Mouse (Mus musculus) embryonic facial prominence, embryonic 15.5 days (tissue): ENCODE data around the gene Fbxo5. TPM values are rescaled to one million over a fixed set of nuclear protein-coding genes. Genes with fewer than 3 reads are reported as not detected.

Source experiments
- ATAC-seq: fragments of 200-750 bp; cut with Nextera tagmentation; 2 replicates; pipeline ENCODE4 v1.8.0; 2017; ENCODE audit warnings: low read depth, moderate TSS enrichment; ENCODE audit not compliant: insufficient number of reproducible peaks, low FRiP score, low TSS enrichment
- H3K27ac ChIP-seq: fragments of 300-500 bp; sonication (generic); replicated peaks from 2 replicates; pipeline ENCODE4 v1.5.1; 2015; ENCODE audit warnings: mild to moderate bottlenecking, inconsistent platforms
- H3K27me3 ChIP-seq: fragments of 300-500 bp; sonication (generic); 2 replicates; pipeline ENCODE4 v1.6.1; 2015; ENCODE audit warnings: inconsistent platforms
- H3K36me3 ChIP-seq: fragments of 300-500 bp; sonication (generic); 2 replicates; pipeline ENCODE4 v1.6.1; 2015; ENCODE audit warnings: mild to moderate bottlenecking, inconsistent platforms
- H3K4me1 ChIP-seq: fragments of 300-500 bp; sonication (generic); 2 replicates; pipeline ENCODE4 v1.6.1; 2015; ENCODE audit warnings: inconsistent platforms
- H3K4me2 ChIP-seq: fragments of 300-500 bp; sonication (generic); replicated peaks from 2 replicates; pipeline ENCODE4 v1.6.1; 2015; ENCODE audit warnings: mild to moderate bottlenecking, inconsistent platforms
- H3K4me3 ChIP-seq: fragments of 300-500 bp; sonication (generic); replicated peaks from 2 replicates; pipeline ENCODE4 v1.5.1; 2015; ENCODE audit warnings: mild to moderate bottlenecking, inconsistent platforms
- H3K9ac ChIP-seq: fragments of 300-500 bp; sonication (generic); 2 replicates; pipeline ENCODE4 v1.6.1; 2015; ENCODE audit warnings: inconsistent platforms
- H3K9me3 ChIP-seq: fragments of 300-500 bp; sonication (generic); replicated peaks from 2 replicates; pipeline ENCODE4 v1.6.1; 2016; ENCODE audit warnings: inconsistent platforms
- WGBS: fragments of 180-500 bp; shearing (Covaris S2); methylation state at CpG from one replicate; pipeline ENCODE4 v1.1.7; 2015; 5-methylcytosine and 5-hydroxymethylcytosine counted together
- polyA plus RNA-seq: library from polyadenylated mRNA; unstranded; fragments of >200 nt; fragmentation: Nextera tagmentation; extraction: Ambion mirVana; gene quantifications from 2 replicates; pipeline ENCODE4 v1.2.1, GENCODE M21; 2015

Fbxo5 gene
- polyA plus RNA-seq, 1 experiment from 2014 or later = 51.4 TPM

- Histone ChIP-seq H3K36me3 (peaks cover 13% of the 10 kb centered on the region), H3K4me1 (peaks cover 19% of the 10 kb centered on the region), H3K9ac (no peak overlapping the region), H3K4me3 (no peak overlapping the region), H3K4me2 (no peak overlapping the region), H3K27me3 (no peaks in the 10 kb centered on the region), H3K27ac (no peak overlapping the region), H3K9me3 (no peaks in the 10 kb centered on the region)
- WGBS = 73% methylated on average over 2 of the region's 2 CpGs
- no peak for ATAC-seq
Measured at GRCm38 (mm10) chr10:5807683-5808082, 2.3 kb upstream of the Fbxo5 start.

DNA sequence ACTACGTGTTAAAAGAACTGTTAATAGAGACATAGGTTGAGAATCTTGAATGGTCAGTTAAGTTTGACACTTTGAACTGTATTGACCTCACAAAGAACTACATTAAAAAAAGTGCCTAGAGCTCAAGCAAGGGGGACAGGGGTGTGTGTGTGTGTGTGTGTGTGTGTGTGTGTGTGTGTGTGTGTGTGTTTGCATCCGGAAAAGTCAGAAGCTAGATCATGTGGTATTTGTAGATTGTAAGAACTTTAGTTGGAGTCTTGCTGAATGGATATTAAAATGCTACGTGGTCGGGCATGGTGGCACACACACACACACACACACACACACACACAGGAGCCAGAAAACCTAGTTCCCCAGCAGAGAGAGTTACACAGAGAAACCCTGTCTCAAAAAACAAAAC lies 1.6 kb upstream of the Fbxo5 start:
- Histone ChIP-seq H3K27ac (no peak overlapping the region), H3K9me3 (no peaks in the 10 kb centered on the region), H3K4me1 (peaks cover 22% of the 10 kb centered on the region), H3K4me3 (no peak overlapping the region), H3K27me3 (no peaks in the 10 kb centered on the region), H3K9ac (no peak overlapping the region), H3K36me3 (peaks cover 8% of the 10 kb centered on the region), H3K4me2 (no peak overlapping the region)
- WGBS = 60% methylated on average over 4 of the region's 4 CpGs
- no peak for ATAC-seq

GRCm38 (mm10) chr10:5806416-5806815 lies 1.0 kb upstream of the Fbxo5 start:
- ATAC-seq = no peak
- Histone ChIP-seq H3K4me3 (peak overlapping the region; percentile 80), H3K4me2 (peak overlapping the region; percentile 55), H3K27me3 (no peaks in the 10 kb centered on the region), H3K9ac (peak overlapping the region; percentile 44), H3K36me3 (peaks cover 8% of the 10 kb centered on the region; the same call in 1 of the 2 replicates), H3K4me1 (peaks cover 26% of the 10 kb centered on the region), H3K9me3 (no peaks in the 10 kb centered on the region), H3K27ac (peak overlapping the region; percentile 93)
- 10% methylated on average over 8 of the region's 8 CpGs for WGBS

- peaks cover 26% of the 10 kb centered on the region for H3K4me1 ChIP-seq
- no peaks in the 10 kb centered on the region for H3K27me3 ChIP-seq
- peak overlapping the region; percentile 55 for H3K4me2 ChIP-seq
- peaks cover 14% of the 10 kb centered on the region for H3K36me3 ChIP-seq
- WGBS = 0% methylated on average over 43 of the region's 43 CpGs
- H3K27ac ChIP-seq = peak overlapping the region; percentile 93
- H3K9ac ChIP-seq = peak overlapping the region; percentile 45
- no peaks in the 10 kb centered on the region for H3K9me3 ChIP-seq
- ATAC-seq = peak; percentile 95
- H3K4me3 ChIP-seq = peak overlapping the region; percentile 80
Measured at GRCm38 (mm10) chr10:5805731-5806307, 419 bp upstream of the Fbxo5 start.

- peaks cover 26% of the 10 kb centered on the region for H3K4me1 ChIP-seq
- 0% methylated on average over 24 of the region's 24 CpGs for WGBS
- peaks cover 25% of the 10 kb centered on the region for H3K36me3 ChIP-seq
- no peaks in the 10 kb centered on the region for H3K27me3 ChIP-seq
- H3K9ac ChIP-seq = peak overlapping the region; percentile 50
- H3K4me2 ChIP-seq = peak overlapping the region; percentile 94
- peak overlapping the region; percentile 80 for H3K4me3 ChIP-seq
- peak overlapping the region; percentile 75; the same call in 1 of the 2 replicates for H3K27ac ChIP-seq
- no peaks in the 10 kb centered on the region for H3K9me3 ChIP-seq
- ATAC-seq = no peak
Measured at GRCm38 (mm10) chr10:5804691-5805156, 676 bp downstream of the Fbxo5 start.

- Histone ChIP-seq H3K4me2 (peak overlapping the region; percentile 45), H3K4me1 (peaks cover 26% of the 10 kb centered on the region), H3K9me3 (no peaks in the 10 kb centered on the region), H3K4me3 (peak overlapping the region; percentile 80), H3K27me3 (no peaks in the 10 kb centered on the region), H3K36me3 (peaks cover 27% of the 10 kb centered on the region), H3K9ac (0 out of 2 replicates have a peak overlapping the region, but pooled peaks have one; percentile 15), H3K27ac (no peak overlapping the region)
- ATAC-seq = no peak
- WGBS = 2% methylated on average over 1 of the region's 1 CpGs
Measured at GRCm38 (mm10) chr10:5803739-5804138, 1.7 kb downstream of the Fbxo5 start.

- H3K9me3 ChIP-seq = no peaks in the 10 kb centered on the region
- H3K27me3 ChIP-seq = no peaks in the 10 kb centered on the region
- peaks cover 35% of the 10 kb centered on the region for H3K36me3 ChIP-seq
- 18% methylated on average over 6 of the region's 6 CpGs for WGBS
- H3K4me1 ChIP-seq = peaks cover 26% of the 10 kb centered on the region
- ATAC-seq = no peak
- peak overlapping the region; percentile 80 for H3K4me3 ChIP-seq
- H3K4me2 ChIP-seq = peak overlapping the region; percentile 45
- H3K9ac ChIP-seq = peak overlapping the region; percentile 31; the same call in 1 of the 2 replicates
- H3K27ac ChIP-seq = no peak overlapping the region
Measured at GRCm38 (mm10) chr10:5802866-5803265, 2.5 kb downstream of the Fbxo5 start.

DNA sequence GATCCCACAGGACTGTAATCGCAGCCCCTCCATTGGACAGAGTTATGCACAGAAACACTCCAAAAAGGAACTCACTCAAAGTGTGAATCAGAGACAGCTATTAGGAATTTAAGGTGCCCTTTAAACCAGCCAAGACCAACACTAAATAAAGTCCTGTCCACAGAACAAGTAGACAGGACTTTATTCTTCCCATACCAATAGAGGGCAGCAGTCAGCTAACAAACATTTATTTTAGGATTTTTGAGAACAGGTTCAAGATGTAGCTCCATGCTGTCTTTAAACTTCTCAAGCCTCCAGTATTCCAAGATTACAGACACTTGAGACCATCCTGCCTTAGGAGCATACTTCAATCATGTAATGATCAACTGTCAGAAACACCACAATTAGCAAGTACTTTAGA lies 4.9 kb downstream of the Fbxo5 start:
- Histone ChIP-seq H3K9ac (no peak overlapping the region), H3K27me3 (no peaks in the 10 kb centered on the region), H3K4me3 (no peak overlapping the region), H3K4me1 (peaks cover 26% of the 10 kb centered on the region), H3K4me2 (no peak overlapping the region), H3K27ac (no peak overlapping the region), H3K36me3 (peaks cover 36% of the 10 kb centered on the region), H3K9me3 (no peaks in the 10 kb centered on the region)
- no peak for ATAC-seq
- 97% methylated on average over 1 of the region's 1 CpGs for WGBS

DNA sequence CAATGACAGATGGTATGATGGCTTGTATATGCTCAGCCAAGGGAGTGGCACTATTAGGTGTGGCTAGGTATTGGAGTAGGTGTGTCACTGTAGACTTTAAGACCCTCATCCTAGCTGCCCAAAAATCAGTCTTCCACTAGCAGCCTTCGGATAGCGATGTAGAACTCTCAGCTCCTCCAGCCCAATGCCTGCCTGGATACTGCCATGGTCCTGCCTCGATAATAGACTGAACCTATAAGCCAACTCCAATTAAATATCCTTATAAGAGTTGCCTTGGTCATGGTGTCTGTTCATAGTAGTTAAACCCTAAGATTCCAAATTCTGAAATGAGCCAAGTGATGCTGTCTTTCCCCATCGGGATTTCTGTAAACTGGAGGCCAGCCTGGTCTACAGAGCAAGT lies 7.3 kb downstream of the Fbxo5 start:
- Histone ChIP-seq H3K4me1 (peaks cover 11% of the 10 kb centered on the region), H3K4me3 (no peak overlapping the region), H3K27me3 (no peaks in the 10 kb centered on the region), H3K9ac (no peak overlapping the region), H3K4me2 (no peak overlapping the region), H3K36me3 (peaks cover 36% of the 10 kb centered on the region), H3K9me3 (no peaks in the 10 kb centered on the region), H3K27ac (no peak overlapping the region)
- no peak for ATAC-seq
- 89% methylated on average over 4 of the region's 4 CpGs for WGBS

- Histone ChIP-seq H3K27me3 (no peaks in the 10 kb centered on the region), H3K9ac (no peak overlapping the region), H3K4me2 (no peak overlapping the region), H3K9me3 (no peaks in the 10 kb centered on the region), H3K4me3 (no peak overlapping the region), H3K36me3 (no peaks in the 10 kb centered on the region), H3K4me1 (no peaks in the 10 kb centered on the region), H3K27ac (no peak overlapping the region)
- WGBS = 15% methylated on average over 12 of the region's 12 CpGs
- ATAC-seq = no peak
Measured at GRCm38 (mm10) chr10:5790657-5791056, 14.7 kb downstream of the Fbxo5 start.

DNA sequence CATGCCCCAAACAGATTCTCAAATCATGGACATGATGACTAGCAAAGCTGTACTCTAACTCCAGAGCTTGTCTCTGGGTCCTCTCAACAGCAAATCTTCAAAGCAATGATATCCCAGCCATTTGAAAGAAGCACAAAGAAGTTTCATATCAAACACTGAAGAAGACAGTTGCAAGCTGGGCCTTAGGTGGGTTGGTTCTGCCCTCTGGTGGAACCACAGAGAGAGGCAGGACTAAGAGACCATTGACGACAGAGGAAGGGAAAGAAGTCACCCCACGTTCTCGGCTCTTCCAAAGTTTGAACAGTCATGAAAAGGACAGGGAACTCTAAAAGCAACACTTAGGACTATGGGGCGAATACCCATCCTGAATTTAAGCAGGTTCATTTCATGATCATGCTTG lies 18.5 kb downstream of the Fbxo5 start:
- 16% methylated on average over 4 of the region's 4 CpGs for WGBS
- Histone ChIP-seq H3K9me3 (no peaks in the 10 kb centered on the region), H3K4me2 (no peak overlapping the region), H3K4me1 (no peaks in the 10 kb centered on the region), H3K27me3 (no peaks in the 10 kb centered on the region), H3K4me3 (no peak overlapping the region), H3K27ac (no peak overlapping the region), H3K36me3 (no peaks in the 10 kb centered on the region), H3K9ac (no peak overlapping the region)
- ATAC-seq = no peak
